Mouse (Mus musculus) liver, postnatal 0 days (tissue): ENCODE data around the gene Esrrb. TPM values are rescaled to one million over a fixed set of nuclear protein-coding genes. Genes with fewer than 3 reads are reported as not detected.

Experiments used
- ATAC-seq: fragments of 200-750 bp; cut with Nextera tagmentation; 2 replicates; pipeline ENCODE4 v1.8.0; 2017; ENCODE audit warnings: mild to moderate bottlenecking, moderate library complexity
- DNase-seq: peaks from one replicate; pipeline ENCODE4 v3.0.0-alpha.2; 2016
- H3K27ac ChIP-seq: fragments of 300-500 bp; sonication (generic); 2 replicates; pipeline ENCODE4 v1.5.1; 2014; ENCODE audit warnings: antibody characterized with exemption, moderate library complexity, mild to moderate bottlenecking, low read depth
- H3K27me3 ChIP-seq: fragments of 300-500 bp; sonication (generic); 2 replicates; pipeline ENCODE4 v1.6.1; 2014; ENCODE audit warnings: low read length, control low read depth, mixed read lengths; ENCODE audit not compliant: insufficient read depth
- H3K36me3 ChIP-seq: fragments of 300-500 bp; sonication (generic); replicated peaks from 2 replicates; pipeline ENCODE4 v1.6.1; 2014; ENCODE audit warnings: mild to moderate bottlenecking, control low read depth, low read length, moderate library complexity, mixed read lengths; ENCODE audit not compliant: insufficient read depth
- H3K4me1 ChIP-seq: fragments of 300-500 bp; sonication (generic); 2 replicates; pipeline ENCODE4 v1.6.1; 2014; ENCODE audit warnings: antibody characterized with exemption, mild to moderate bottlenecking, control low read depth; ENCODE audit not compliant: insufficient read depth
- H3K4me2 ChIP-seq: fragments of 300-500 bp; sonication (generic); 2 replicates; pipeline ENCODE4 v1.6.1; 2014; ENCODE audit warnings: low read depth, mild to moderate bottlenecking, low read length, moderate library complexity, mixed read lengths
- H3K4me3 ChIP-seq: fragments of 300-500 bp; sonication (generic); 2 replicates; pipeline ENCODE4 v1.5.1; 2014; ENCODE audit warnings: low read depth, low read length
- H3K9ac ChIP-seq: fragments of 300-500 bp; sonication (generic); replicated peaks from 2 replicates; pipeline ENCODE4 v1.6.1; 2014; ENCODE audit warnings: mild to moderate bottlenecking, moderate library complexity
- H3K9me3 ChIP-seq: fragments of 300-500 bp; sonication (generic); 2 replicates; pipeline ENCODE4 v1.6.1; 2016; ENCODE audit warnings: mild to moderate bottlenecking, control low read depth, low read length, mixed read lengths
- CTCF ChIP-seq: sonication (generic); IDR thresholded peaks from 2 replicates; pipeline ENCODE4 v1.5.1; 2016; ENCODE audit warnings: antibody characterized with exemption, low read depth
- EP300 ChIP-seq: IDR thresholded peaks from 2 replicates; pipeline ENCODE4 v1.6.1; 2016; ENCODE audit warnings: antibody characterized with exemption, low read depth, mild to moderate bottlenecking
- WGBS: fragments of 180-500 bp; shearing (Covaris S2); extraction: QIAGEN DNeasy Blood & Tissue Kit; methylation state at CpG from one replicate; pipeline ENCODE4 v1.1.7; 2014; ENCODE audit not compliant: insufficient replicate concordance; 5-methylcytosine and 5-hydroxymethylcytosine counted together
- polyA plus RNA-seq: library from polyadenylated mRNA; unstranded; fragments of >200 nt; fragmentation: Nextera tagmentation; extraction: Ambion mirVana; gene quantifications from 2 replicates; pipeline ENCODE4 v1.2.1, GENCODE M21; 2015

Gene Esrrb
- polyA plus RNA-seq, 1 experiment from 2014 or later = 0.09 TPM

- ATAC-seq (no peak), DNase-seq (no peak)
- TF ChIP-seq EP300 (no peak), CTCF (no peak)
- Histone ChIP-seq H3K4me3 (no peak overlapping the region), H3K36me3 (no peaks in the 10 kb centered on the region), H3K4me1 (no peaks in the 10 kb centered on the region), H3K9ac (no peak overlapping the region), H3K9me3 (no peaks in the 10 kb centered on the region), H3K27ac (no peak overlapping the region), H3K27me3 (no peaks in the 10 kb centered on the region), H3K4me2 (no peak overlapping the region)
- WGBS = 50% methylated on average over 9 of the region's 9 CpGs
Measured at GRCm38 (mm10) chr12:86492822-86493221, 131.9 kb downstream of the Esrrb start.

GRCm38 (mm10) chr12:86497126-86497525 is 136.2 kb downstream of the Esrrb start:
- Histone ChIP-seq H3K27ac (no peak overlapping the region), H3K36me3 (no peaks in the 10 kb centered on the region), H3K4me1 (no peaks in the 10 kb centered on the region), H3K4me3 (no peak overlapping the region), H3K9ac (no peak overlapping the region), H3K9me3 (no peaks in the 10 kb centered on the region), H3K27me3 (no peaks in the 10 kb centered on the region), H3K4me2 (no peak overlapping the region)
- TF ChIP-seq CTCF (no peak), EP300 (no peak)
- no peak for ATAC-seq
- no peak for DNase-seq
- 86% methylated on average over 4 of the region's 4 CpGs for WGBS

GRCm38 (mm10) chr12:86498765-86499164 is 137.8 kb downstream of the Esrrb start:
- H3K9ac ChIP-seq = no peak overlapping the region
- DNase-seq = no peak
- no peak overlapping the region for H3K4me3 ChIP-seq
- H3K4me1 ChIP-seq = no peaks in the 10 kb centered on the region
- TF ChIP-seq CTCF (no peak), EP300 (no peak)
- ATAC-seq = no peak
- H3K9me3 ChIP-seq = no peaks in the 10 kb centered on the region
- H3K4me2 ChIP-seq = no peak overlapping the region
- no peak overlapping the region for H3K27ac ChIP-seq
- no peaks in the 10 kb centered on the region for H3K36me3 ChIP-seq
- 49% methylated on average over 6 of the region's 6 CpGs for WGBS
- no peaks in the 10 kb centered on the region for H3K27me3 ChIP-seq

DNA sequence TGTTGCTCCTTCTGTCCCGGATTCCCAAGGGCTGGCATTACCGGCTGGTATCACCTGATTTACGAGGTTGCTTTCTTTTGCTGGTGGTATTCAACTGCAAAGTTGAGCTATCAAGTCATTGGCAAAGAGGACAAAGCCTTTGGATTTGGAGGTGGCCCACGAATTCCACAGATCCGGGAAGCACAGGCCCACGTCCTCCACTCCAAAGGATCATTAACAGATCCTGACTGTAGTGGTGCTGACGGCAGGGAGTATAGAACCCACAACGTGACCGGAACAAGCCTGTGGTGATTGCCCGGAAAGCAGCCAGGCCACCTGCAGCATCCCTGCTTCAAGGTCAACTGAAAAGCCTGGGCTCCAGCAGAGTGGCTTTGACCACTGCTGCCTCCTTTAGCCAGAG is 140.8 kb downstream of the Esrrb start:
- no peaks in the 10 kb centered on the region for H3K4me1 ChIP-seq
- 71% methylated on average over 10 of the region's 10 CpGs for WGBS
- no peak overlapping the region for H3K4me3 ChIP-seq
- H3K9ac ChIP-seq = no peak overlapping the region
- H3K4me2 ChIP-seq = no peak overlapping the region
- H3K36me3 ChIP-seq = no peaks in the 10 kb centered on the region
- no peaks in the 10 kb centered on the region for H3K27me3 ChIP-seq
- H3K27ac ChIP-seq = no peak overlapping the region
- no peaks in the 10 kb centered on the region for H3K9me3 ChIP-seq
- no peak for DNase-seq
- ATAC-seq = no peak
- no peak for TF ChIP-seq CTCF
- TF ChIP-seq EP300 = no peak

DNA sequence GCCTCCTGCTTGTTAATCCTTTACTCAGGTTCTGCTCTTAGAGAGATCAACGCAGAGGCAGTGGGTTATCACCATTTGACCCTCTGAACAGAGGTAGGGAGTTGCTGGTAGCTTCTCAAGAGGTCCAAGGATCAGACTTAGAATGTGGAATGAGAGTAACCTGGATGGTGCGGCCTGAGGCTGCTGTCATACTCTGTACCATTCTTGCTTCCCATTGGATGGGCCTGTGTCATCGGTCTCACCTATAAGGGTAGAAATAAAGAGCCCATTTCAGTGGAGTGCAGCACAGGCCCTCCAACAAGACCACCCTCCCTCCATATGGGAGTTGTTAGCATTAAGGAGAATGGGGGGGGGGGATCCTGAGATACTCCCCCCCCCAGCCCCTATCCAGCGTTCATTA is 143.0 kb downstream of the Esrrb start:
- no peak for ATAC-seq
- no peak for TF ChIP-seq CTCF
- TF ChIP-seq EP300 = no peak
- H3K4me2 ChIP-seq = no peak overlapping the region
- H3K27me3 ChIP-seq = no peaks in the 10 kb centered on the region
- H3K4me3 ChIP-seq = no peak overlapping the region
- no peaks in the 10 kb centered on the region for H3K9me3 ChIP-seq
- WGBS = 69% methylated on average over 4 of the region's 4 CpGs
- no peaks in the 10 kb centered on the region for H3K36me3 ChIP-seq
- no peak overlapping the region for H3K9ac ChIP-seq
- H3K27ac ChIP-seq = no peak overlapping the region
- DNase-seq = no peak
- no peaks in the 10 kb centered on the region for H3K4me1 ChIP-seq

GRCm38 (mm10) chr12:86504321-86504720 is 143.4 kb downstream of the Esrrb start:
- DNase-seq (no peak), ATAC-seq (no peak)
- 72% methylated on average over 3 of the region's 3 CpGs for WGBS

DNA sequence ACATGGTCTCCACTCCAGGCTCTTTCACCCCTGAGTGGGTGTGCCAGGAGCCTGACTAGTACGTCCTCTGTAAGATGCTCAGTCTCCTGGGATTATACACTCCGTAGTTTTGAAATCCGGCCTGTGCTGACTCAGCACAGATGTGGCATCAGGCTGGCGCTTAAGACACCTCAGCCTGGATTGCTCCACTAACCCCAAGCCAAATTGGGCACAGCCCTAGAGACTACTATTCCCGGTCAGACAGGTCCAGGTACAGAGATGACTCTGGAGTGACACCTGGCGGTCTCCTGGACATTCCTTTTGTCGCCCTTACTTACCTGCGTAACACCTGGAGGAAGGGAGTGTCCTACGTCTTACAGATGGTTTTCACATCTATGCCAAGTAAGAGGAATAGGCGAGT is 146.8 kb downstream of the Esrrb start:
- Histone ChIP-seq H3K4me2 (no peak overlapping the region), H3K27me3 (no peaks in the 10 kb centered on the region), H3K4me1 (no peaks in the 10 kb centered on the region), H3K9ac (no peak overlapping the region), H3K4me3 (no peak overlapping the region), H3K36me3 (no peaks in the 10 kb centered on the region), H3K9me3 (no peaks in the 10 kb centered on the region), H3K27ac (no peak overlapping the region)
- TF ChIP-seq CTCF = no peak
- no peak for TF ChIP-seq EP300
- ATAC-seq = no peak
- no peak for DNase-seq
- WGBS = 79% methylated on average over 10 of the region's 10 CpGs

More at GRCm38 (mm10) chr12:86504321-86504720, 143.4 kb downstream of the Esrrb start:
- H3K27me3 ChIP-seq = no peaks in the 10 kb centered on the region
- H3K36me3 ChIP-seq = no peaks in the 10 kb centered on the region
- H3K9ac ChIP-seq = no peak overlapping the region
- H3K9me3 ChIP-seq = no peaks in the 10 kb centered on the region
- no peak overlapping the region for H3K4me3 ChIP-seq
- H3K4me1 ChIP-seq = no peaks in the 10 kb centered on the region
- no peak overlapping the region for H3K4me2 ChIP-seq
- no peak overlapping the region for H3K27ac ChIP-seq
- TF ChIP-seq EP300 (no peak), CTCF (no peak)
